Mouse (Mus musculus): ENCODE data around the gene Ccdc85b.
"Not testable (repeated sequence)": the region's sequence is repeated elsewhere in the genome, so short reads cannot be mapped to it uniquely, and the experiment has no call there.

Gene Ccdc85b

GRCm38 (mm10) chr19:5457746-5458442 lies at the start of gene Ccdc85b:
Gene Ccdc85b (minus strand): TSS chr19:5457894.
- no peak for DNase-seq (ENCODE audit: low read depth, low spot score)

DNA sequence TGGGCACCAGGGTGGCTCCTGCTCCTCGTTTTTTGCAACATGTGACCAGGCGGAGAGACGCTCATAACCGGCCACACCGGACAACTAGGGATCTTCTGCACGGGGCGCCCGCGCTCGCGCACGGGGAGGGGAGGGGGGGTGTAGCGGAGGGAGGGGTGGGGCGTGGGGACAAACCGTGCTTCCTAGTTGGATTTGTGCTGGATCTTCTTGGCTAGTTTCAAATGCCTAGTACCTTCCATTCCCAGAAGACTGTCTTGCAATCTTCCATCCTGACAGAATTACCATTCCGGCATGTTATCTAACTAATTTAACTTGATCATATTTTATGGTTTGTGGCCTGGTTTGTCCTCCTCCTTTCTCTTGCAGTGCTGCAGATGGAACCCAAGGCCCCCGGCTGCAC lies 46.0 kb upstream of the Ccdc85b start, which contains the start of gene 1700020D05Rik:
TSS of gene 1700020D05Rik (minus strand) at position 101 of the 400 bp plus-strand sequence.
- DNase-seq (ENCODE audit: low read depth, low spot score), result no peak

- no peak for DNase-seq (ENCODE audit: low read depth, low spot score)
Observed at GRCm38 (mm10) chr19:5500330-5500875, 42.7 kb upstream of the Ccdc85b start.

DNA sequence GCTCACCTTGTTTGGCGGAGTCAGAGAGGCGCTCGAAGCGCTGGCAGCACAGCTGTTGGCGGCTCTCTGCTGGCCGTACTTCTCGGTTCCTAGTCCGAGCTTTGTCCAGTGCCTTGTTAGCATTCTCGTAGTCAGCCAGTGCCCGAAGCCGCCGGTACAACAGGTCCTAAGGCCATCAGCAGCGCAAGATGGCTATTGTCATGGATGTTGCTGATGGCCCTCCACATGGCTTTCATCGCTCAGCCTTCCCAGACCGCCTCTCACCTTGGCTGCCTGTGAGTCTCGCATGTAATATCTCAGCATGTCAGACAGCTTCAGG lies 38.3 kb upstream of the Ccdc85b start:
- DNase-seq (ENCODE audit: low read depth, low spot score), result no peak

DNA sequence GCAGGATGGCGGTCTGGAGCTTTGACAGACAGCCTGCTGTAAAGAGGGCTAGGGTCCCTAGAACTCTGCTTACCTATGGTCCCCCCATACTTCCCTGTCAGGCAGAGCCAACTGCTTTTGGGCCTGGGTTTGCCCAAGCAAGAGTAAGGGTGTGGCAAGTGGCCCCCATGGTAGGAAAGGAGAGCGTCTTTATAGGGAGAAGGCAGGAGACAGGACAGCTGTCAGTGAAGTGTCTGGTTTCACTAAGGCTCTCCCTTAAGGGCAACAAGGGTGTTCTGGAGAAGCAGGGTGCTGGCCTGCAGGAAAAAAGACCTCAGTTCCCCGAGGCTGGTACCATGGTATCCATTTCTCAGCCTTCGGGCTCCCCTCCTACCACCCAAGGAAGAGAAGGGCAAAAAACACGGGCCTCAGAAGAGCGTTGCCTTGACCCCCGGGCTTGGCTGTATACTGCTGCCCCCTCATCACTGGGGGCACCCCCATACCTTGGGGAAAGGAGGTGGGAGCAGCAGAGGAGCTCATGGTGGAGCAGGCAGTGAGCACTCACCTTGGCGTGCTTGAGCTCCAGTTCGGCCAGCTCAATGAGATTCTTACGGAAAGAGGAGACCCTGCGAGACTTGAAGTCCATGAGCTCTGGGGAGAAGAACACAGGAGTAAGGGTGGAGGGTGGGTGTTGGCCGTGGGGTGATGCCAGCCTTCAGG lies 37.8 kb upstream of the Ccdc85b start:
- DNase-seq (ENCODE audit: low read depth, low spot score), result no peak

GRCm38 (mm10) chr19:5494314-5494713 lies 36.6 kb upstream of the Ccdc85b start:
- no peak for DNase-seq (ENCODE audit: low read depth, low spot score)

DNA sequence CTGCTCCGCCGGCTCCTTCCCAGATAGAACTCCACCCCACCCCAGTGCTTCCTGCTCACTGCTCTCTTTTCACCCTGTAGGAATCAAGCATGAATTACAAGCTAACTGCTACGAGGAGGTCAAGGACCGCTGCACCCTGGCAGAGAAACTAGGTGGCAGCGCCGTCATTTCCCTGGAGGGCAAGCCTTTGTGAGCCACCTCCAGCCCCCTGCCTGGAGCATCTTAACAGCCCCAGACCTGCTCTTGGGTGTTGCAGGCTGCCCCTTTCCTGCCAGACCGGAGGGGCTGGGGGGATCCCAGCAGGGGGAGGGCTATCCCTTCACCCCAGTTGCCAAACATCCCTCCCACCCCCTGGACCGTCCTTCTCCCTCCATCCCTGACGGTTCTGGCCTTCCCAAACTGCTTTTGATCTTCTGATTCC lies 35.6 kb upstream of the Ccdc85b start:
- not testable (repeated sequence) for DNase-seq (ENCODE audit: low read depth, low spot score)

DNA sequence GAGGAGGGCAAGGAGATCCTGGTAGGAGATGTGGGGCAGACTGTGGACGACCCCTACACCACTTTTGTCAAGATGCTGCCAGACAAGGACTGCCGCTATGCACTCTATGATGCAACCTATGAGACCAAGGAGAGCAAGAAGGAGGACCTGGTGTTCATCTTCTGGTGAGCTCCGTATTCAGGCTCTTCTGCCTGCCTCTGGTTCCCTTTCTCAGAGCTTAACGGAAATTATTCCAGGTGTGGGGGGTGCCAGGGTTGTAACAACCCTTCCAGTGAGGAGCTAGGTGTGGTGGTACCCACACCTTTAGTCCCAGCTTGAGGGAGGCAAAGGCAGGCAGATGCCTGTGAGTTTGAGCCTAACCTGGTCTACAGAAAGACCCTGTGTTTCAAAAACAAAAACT lies 34.9 kb upstream of the Ccdc85b start:
- no peak for DNase-seq (ENCODE audit: low read depth, low spot score)

- no peak for DNase-seq (ENCODE audit: low read depth, low spot score)
Observed at GRCm38 (mm10) chr19:5490898-5491708, 33.4 kb upstream of the Ccdc85b start.

GRCm38 (mm10) chr19:5490313-5490897 lies 32.7 kb upstream of the Ccdc85b start, which contains the start of gene Cfl1:
Gene Cfl1 (plus strand): TSS chr19:5490455.
- DNase-seq (ENCODE audit: low read depth, low spot score), result peak; percentile 89

GRCm38 (mm10) chr19:5489721-5490120 lies 32.0 kb upstream of the Ccdc85b start:
- not testable (repeated sequence) for DNase-seq (ENCODE audit: low read depth, low spot score)

- DNase-seq (ENCODE audit: low read depth, low spot score), result peak; percentile 92
Observed at GRCm38 (mm10) chr19:5488878-5489571, 31.3 kb upstream of the Ccdc85b start.

DNA sequence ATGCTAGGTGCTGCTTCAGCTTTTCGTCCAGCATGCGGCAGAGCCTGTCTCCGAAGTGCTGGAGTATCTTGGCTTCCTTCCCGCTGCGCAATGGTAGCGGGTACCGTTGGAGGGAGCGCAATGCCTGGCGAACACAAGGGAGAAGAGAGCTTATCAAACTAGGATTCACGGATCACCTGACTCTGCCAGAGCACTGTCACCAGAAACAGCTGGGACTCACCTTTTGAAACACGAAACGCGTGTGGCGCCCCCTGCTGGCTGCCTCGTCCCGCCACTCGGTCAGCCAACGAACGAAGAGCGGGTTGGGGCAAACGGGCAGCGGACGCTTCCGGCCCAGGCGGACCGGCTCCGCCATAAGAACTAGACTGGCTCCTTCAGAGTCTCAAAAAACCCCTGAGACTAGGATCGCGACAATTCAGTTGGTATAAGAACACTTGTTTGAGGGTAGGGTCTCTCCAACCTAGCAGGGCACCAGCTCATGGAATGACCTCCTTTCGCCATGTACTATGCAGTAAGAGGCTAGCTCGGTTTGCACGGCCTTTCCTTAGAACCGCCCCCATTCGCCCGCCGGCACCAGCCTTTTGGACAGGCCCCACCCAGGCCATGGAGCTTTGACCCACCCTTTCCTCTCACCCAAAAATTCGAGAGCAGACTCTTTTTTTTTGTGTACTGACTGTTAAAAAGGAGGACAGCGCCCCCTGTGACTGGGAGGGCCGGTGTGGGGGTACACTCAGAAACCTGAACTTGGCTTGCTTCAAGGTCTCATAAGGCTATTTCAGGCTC lies 30.3 kb upstream of the Ccdc85b start, which contains the start of gene Mus81:
TSS of gene Mus81 (minus strand) at position 635 of the 783 bp plus-strand sequence.
- peak; percentile 81 for DNase-seq (ENCODE audit: low read depth, low spot score)

DNA sequence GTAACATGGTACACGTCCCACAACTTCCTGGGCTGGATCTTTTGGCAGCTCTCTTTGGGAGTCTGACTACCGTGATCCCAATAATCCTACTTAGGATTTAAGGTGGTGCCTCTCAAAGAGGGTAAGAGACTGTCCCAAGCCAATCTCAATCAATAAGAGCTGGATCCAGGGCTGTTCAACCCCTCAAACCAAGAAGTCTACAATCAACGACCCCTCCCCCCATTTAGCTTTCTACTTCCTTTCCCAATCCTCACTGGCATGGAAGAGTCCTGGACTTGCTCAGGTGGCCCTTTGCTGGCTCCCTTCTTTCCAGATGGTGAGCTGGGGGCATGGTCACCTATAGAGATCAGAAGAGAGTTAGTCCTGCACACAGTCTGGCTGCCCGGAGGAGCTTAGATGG lies 29.1 kb upstream of the Ccdc85b start:
- DNase-seq (ENCODE audit: low read depth, low spot score), result no peak

DNA sequence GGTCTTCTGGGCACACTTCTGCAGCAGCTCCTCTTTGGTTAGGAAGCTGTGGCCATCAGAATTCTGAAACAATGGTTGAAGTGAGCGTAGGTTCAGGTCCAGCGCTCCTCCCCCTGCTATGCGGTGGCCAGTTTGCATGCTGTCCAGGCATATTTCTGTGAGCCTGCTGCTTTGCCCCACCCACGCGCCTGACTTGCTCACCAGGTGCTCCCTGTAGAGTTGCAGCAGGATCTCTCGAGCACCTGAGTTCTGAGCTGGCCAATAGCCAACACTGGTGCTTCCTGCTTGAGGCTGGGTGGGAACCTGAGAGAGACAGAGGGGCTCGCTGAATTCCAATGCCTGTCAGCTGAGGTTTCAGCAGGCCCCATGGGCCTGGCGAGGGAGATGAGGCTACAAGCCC lies 28.6 kb upstream of the Ccdc85b start:
- DNase-seq (ENCODE audit: low read depth, low spot score), result no peak

- no peak for DNase-seq (ENCODE audit: low read depth, low spot score)
Observed at GRCm38 (mm10) chr19:5485821-5486220, 28.1 kb upstream of the Ccdc85b start.

DNA sequence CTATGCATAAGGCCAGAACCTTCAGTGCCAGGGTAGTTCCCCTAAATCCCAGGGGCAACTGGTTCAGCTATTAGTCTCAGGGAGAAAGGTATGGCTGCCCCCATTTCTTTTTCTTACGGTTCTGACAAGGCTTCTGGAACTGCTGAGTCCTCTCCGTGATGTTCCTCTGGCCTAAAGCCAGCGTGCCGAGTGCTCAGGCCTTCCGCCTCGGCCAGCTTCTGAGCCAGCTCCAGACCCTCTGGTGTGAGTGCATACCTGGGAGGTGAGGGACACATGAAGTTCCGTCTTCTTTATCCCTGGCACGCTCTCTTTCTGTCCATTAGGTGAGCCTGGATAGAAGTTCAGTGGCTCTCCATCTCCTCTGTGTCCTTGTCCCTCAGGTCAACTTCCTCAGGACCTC lies 27.7 kb upstream of the Ccdc85b start:
- DNase-seq (ENCODE audit: low read depth, low spot score), result no peak

- no peak for DNase-seq (ENCODE audit: low read depth, low spot score)
Observed at GRCm38 (mm10) chr19:5484496-5484895, 26.8 kb upstream of the Ccdc85b start.

DNA sequence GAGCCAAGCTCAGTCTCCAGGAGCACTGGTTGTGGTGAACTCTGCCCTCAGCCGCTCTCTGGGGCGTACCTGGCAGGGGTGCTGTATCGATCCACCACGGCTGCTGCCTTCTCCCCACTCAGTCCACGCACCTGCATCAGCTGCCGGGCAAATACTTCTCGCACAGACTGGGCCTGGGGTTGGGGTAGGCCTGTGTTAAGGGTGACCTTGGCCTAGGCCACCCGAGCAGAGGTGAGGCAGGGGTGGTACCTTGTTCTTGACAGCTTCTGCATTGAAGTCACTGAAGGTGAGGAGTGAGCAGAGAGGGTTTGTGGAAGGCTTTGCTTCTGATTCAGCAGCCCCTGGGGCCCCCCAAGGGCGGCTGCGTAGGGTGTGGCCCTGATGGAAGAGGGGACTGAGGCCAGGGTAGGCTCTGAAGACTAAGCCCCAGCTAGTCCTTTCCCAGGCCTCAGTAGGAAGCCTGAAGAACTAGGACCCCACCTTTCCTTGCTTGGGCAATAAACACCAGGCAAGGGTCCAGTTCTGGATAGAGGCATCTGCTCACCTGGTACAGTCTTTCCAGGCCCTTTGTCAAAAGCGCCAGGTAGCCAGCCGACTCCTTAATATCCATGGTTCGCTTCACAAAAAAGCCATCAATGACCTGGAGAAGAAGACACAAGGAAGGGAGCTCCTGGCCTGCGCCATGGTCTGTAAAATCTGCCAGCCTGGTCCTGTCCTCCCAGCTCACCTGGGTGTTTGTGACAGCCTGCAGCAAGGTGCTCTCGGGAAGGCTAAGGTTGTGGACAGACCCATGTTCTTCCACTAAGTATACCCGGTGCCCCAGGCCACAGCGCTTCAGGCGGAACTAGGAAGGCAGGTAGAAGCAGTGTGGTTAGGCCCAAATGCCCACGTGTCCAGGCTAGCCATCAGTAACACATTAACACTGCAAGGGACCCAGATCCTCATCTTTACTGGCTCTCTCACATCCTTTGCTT lies 26.0 kb upstream of the Ccdc85b start:
- no peak for DNase-seq (ENCODE audit: low read depth, low spot score)

Data from WW6 (cell line).